Mouse (Mus musculus) testis, adult 2 months (tissue): ENCODE data around the gene Rap1gap2.

Experiments
- CTCF ChIP-seq: fragments of 200-500 bp; IDR thresholded peaks from 2 replicates; pipeline ENCODE4 v1.5.1; 2012; ENCODE audit warnings: low read depth, mild to moderate bottlenecking, inconsistent platforms, low read length, moderate library complexity; ENCODE audit not compliant: control insufficient read depth, insufficient read depth, insufficient replicate concordance
- POLR2A ChIP-seq: fragments of 200-500 bp; IDR thresholded peaks from 2 replicates; pipeline ENCODE4 v1.6.1; 2012; ENCODE audit warnings: low read depth, mild to moderate bottlenecking, inconsistent platforms, low read length, moderate library complexity; ENCODE audit not compliant: control insufficient read depth

DNA sequence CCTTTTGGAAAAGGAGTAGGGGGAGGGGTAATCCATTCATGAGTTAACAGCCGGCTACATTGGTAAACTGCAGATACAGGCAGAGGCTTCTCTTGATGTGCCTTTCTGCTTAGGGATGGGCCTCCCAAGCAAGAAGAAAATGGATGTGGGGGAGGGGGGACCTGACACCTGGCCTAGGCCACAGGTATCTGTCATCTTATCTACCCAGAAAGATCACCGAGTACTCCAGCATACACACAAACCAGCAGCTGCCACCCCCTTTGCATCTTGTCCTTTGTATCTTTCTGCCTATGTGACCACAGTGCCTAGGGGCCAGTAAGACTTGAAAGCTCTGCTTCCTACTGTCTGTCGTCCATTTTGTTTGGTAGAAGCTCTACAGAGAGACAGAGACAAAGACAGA, 79.0 kb downstream of the Rap1gap2 start:
- no peak for TF ChIP-seq CTCF
- TF ChIP-seq POLR2A: no peak
